Mouse (Mus musculus) lung, postnatal 0 days (tissue): ENCODE results near the gene Gm2663. TPM values are rescaled to one million over a fixed set of nuclear protein-coding genes. Genes with fewer than 3 reads are reported as not detected.
"Not testable (repeated sequence)": the region's sequence is repeated elsewhere in the genome, so short reads cannot be mapped to it uniquely, and the experiment has no call there.

Source experiments
- ATAC-seq: fragments of 200-750 bp; cut with Nextera tagmentation; 2 replicates; pipeline ENCODE4 v1.8.0; 2017; ENCODE audit warnings: moderate library complexity
- DNase-seq: peaks from one replicate; pipeline ENCODE4 v3.0.0-alpha.2; 2016; ENCODE audit warnings: low spot score
- H3K27ac ChIP-seq: fragments of 300-500 bp; sonication (generic); 2 replicates; pipeline ENCODE4 v1.5.1; 2014; ENCODE audit warnings: antibody characterized with exemption, mild to moderate bottlenecking, low read length, mixed read lengths
- H3K27me3 ChIP-seq: fragments of 300-500 bp; sonication (generic); replicated peaks from 2 replicates; pipeline ENCODE4 v1.6.1; 2014; ENCODE audit warnings: low read length, mixed read lengths; ENCODE audit not compliant: insufficient read depth
- H3K36me3 ChIP-seq: fragments of 300-500 bp; sonication (generic); 2 replicates; pipeline ENCODE4 v1.6.1; 2014; ENCODE audit warnings: low read length, mixed read lengths; ENCODE audit not compliant: insufficient read depth
- H3K4me1 ChIP-seq: fragments of 300-500 bp; sonication (generic); 2 replicates; pipeline ENCODE4 v1.6.1; 2014; ENCODE audit warnings: antibody characterized with exemption, low read depth, low read length, mixed read lengths; ENCODE audit not compliant: insufficient read depth
- H3K4me2 ChIP-seq: fragments of 300-500 bp; sonication (generic); replicated peaks from 2 replicates; pipeline ENCODE4 v1.6.1; 2014; ENCODE audit warnings: low read depth, mild to moderate bottlenecking, low read length, moderate library complexity, mixed read lengths
- H3K4me3 ChIP-seq: fragments of 300-500 bp; sonication (generic); 2 replicates; pipeline ENCODE4 v1.5.1; 2014; ENCODE audit warnings: low read depth, low read length
- H3K9ac ChIP-seq: fragments of 300-500 bp; sonication (generic); replicated peaks from 2 replicates; pipeline ENCODE4 v1.6.1; 2014; ENCODE audit warnings: low read depth, mild to moderate bottlenecking
- H3K9me3 ChIP-seq: fragments of 300-500 bp; sonication (generic); 2 replicates; pipeline ENCODE4 v1.6.1; 2016; ENCODE audit warnings: low read length, mixed read lengths
- CTCF ChIP-seq: IDR thresholded peaks from 2 replicates; pipeline ENCODE4 v1.5.1; 2016; ENCODE audit warnings: antibody characterized with exemption, mild to moderate bottlenecking
- EP300 ChIP-seq: IDR thresholded peaks from 2 replicates; pipeline ENCODE4 v1.6.1; 2016; ENCODE audit warnings: antibody characterized with exemption, mild to moderate bottlenecking, control low read depth
- WGBS: fragments of 180-500 bp; shearing (Covaris S2); extraction: QIAGEN DNeasy Blood & Tissue Kit; methylation state at CpG from one replicate; pipeline ENCODE4 v1.1.7; 2014; 5-methylcytosine and 5-hydroxymethylcytosine counted together
- polyA plus RNA-seq: library from polyadenylated mRNA; unstranded; fragments of >200 nt; fragmentation: Nextera tagmentation; extraction: Ambion mirVana; gene quantifications from 2 replicates; pipeline ENCODE4 v1.2.1, GENCODE M21; 2015

Gene Gm2663
- polyA plus RNA-seq, 1 experiment from 2014 or later, result not detected

DNA sequence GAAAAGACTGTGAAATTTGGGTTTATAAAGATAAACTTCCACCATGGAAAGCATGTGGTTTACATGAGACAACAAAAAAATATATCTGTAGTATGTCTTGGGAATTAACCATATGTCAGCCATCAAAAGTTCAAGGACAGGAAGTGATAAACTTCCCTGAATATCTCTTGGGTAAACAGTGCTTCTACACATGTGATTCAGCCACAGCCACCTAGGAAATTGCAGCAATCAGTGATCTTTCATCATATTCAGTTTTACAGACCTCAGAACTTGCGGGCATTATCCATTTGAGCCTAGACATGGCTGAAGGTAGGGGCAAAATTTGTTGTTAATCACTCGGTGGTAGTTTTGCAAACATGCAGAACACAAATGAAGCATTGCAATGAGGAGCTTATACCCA, 19.4 kb upstream of the Gm2663 start:
- H3K27me3 ChIP-seq, result no peaks in the 10 kb centered on the region
- 63% methylated on average over 2 of the region's 2 CpGs for WGBS
- no peak for ATAC-seq
- no peaks in the 10 kb centered on the region for H3K4me1 ChIP-seq
- H3K4me2 ChIP-seq, result no peak overlapping the region
- H3K9me3 ChIP-seq, result no peaks in the 10 kb centered on the region
- TF ChIP-seq EP300 (no peak), CTCF (no peak)
- no peak for DNase-seq
- no peak overlapping the region for H3K9ac ChIP-seq
- no peaks in the 10 kb centered on the region for H3K36me3 ChIP-seq
- H3K27ac ChIP-seq, result no peak overlapping the region
- no peak overlapping the region for H3K4me3 ChIP-seq

DNA sequence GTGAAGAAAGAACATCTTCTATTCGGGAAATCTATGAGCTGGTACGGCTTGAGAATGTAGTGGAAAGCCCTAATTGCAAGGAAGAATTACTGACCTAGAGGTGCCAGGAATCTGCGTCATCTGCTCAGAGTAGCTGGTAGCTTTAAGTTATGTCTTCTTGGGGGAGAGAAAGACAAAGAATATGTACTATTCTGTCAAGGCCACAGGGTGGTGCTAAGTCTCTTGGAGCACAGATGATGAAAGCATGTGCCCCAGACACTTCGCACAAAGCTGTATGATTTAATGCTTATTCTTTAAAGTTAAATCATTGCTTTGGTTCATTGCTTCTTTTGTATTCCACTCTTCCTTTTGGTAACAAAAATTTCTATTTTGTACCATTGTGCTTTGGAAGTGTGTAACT, 15.8 kb upstream of the Gm2663 start:
- Histone ChIP-seq H3K27ac (no peak overlapping the region), H3K9me3 (no peaks in the 10 kb centered on the region), H3K4me1 (no peaks in the 10 kb centered on the region), H3K4me3 (no peak overlapping the region), H3K4me2 (no peak overlapping the region), H3K9ac (no peak overlapping the region), H3K36me3 (no peaks in the 10 kb centered on the region), H3K27me3 (no peaks in the 10 kb centered on the region)
- ATAC-seq (no peak), DNase-seq (no peak)
- 74% methylated on average over 4 of the region's 4 CpGs for WGBS
- TF ChIP-seq CTCF (no peak), EP300 (no peak)

DNA sequence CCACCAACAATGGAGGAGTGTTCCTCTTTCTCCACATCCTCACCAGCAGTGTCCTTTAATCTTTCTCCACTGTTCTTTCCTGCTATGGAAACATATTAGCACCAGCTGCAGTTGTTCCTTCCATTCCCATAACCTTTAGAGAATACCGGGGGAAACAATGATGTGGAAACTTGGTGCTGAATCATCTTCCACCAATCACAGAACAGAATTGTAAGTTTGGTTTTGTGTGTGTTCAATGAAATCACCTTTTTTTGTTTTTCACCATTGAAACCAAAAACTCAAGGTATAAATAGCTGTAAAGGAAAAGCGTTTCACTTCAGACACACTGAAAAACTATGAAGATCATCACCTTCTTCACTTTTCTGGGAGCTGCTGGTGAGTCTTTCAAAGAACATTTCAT, 34.8 kb downstream of the Gm2663 start, which contains the start of gene 1810009J06Rik:
Gene 1810009J06Rik, plus strand, starts transcription at position 301 of the 400 bp plus-strand sequence.
- H3K9me3 ChIP-seq, H3K4me2 ChIP-seq, ATAC-seq, H3K4me1 ChIP-seq, H3K4me3 ChIP-seq, H3K36me3 ChIP-seq, H3K27me3 ChIP-seq, H3K9ac ChIP-seq, DNase-seq, H3K27ac ChIP-seq: not testable (repeated sequence)
- 82% methylated on average over 2 of the region's 2 CpGs for WGBS

DNA sequence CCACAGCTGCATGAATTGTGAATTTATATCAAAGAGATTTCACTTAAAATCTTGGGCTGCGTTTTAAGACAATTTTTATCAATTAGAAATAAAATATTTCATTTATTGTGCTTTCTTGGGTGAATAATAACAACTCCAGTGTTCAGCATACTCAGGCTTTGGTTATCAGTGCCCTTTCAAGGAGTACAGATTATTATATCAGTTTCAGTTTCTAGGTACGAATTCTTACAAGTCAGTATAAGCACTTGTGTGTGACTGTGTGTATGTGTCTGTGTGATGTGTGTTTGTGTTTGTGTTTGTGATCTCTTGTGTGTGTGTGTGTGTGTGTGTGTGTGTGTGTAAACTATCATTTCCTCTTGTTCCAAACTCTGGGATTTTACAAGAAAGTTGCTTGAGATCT, 45.6 kb downstream of the Gm2663 start:
- no peak for TF ChIP-seq EP300
- no peak for TF ChIP-seq CTCF
- Histone ChIP-seq H3K9ac (no peak overlapping the region), H3K36me3 (no peaks in the 10 kb centered on the region), H3K9me3 (no peaks in the 10 kb centered on the region), H3K4me3 (no peak overlapping the region), H3K4me1 (no peaks in the 10 kb centered on the region), H3K27me3 (no peaks in the 10 kb centered on the region), H3K4me2 (no peak overlapping the region), H3K27ac (no peak overlapping the region)
- DNase-seq (no peak), ATAC-seq (no peak)
- 39% methylated on average over 2 of the region's 2 CpGs for WGBS

DNA sequence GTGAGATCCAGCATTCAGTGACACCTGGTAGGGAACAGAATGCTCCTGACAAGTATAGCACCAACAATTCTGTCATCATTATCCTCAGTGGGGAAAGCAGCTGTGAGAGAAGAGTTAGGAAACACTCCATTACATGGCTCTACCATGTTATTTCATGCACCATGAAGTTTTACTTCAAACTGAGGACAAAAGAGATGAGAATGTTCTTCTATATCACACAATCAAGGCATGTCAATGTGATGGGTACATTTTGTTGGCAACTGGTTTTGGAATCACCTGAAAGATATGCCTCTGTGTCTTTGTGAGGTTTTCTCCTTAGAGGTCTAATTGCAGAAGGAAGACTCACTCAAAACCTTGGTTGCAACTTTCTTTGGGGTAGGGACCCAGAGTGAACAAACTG, 47.5 kb downstream of the Gm2663 start, which contains the start of gene Gm4744:
Gene Gm4744, minus strand, starts transcription at position 101 of the 400 bp plus-strand sequence.
- TF ChIP-seq CTCF, result no peak
- no peak for TF ChIP-seq EP300
- DNase-seq, result no peak
- no peak for ATAC-seq

More for the DNA sequence above, 47.5 kb downstream of the Gm2663 start, which contains the start of gene Gm4744:
- no peak within 1 kb of the TSS for H3K4me3 ChIP-seq
- no peak within 1 kb of the TSS for H3K27ac ChIP-seq
- no peaks in the 10 kb centered on the region for H3K27me3 ChIP-seq
- H3K9ac ChIP-seq, result no peak within 1 kb of the TSS
- no peak within 1 kb of the TSS for H3K4me2 ChIP-seq
- no peaks in the 10 kb centered on the region for H3K9me3 ChIP-seq
- no peaks in the 10 kb centered on the region for H3K36me3 ChIP-seq
- H3K4me1 ChIP-seq, result no peaks in the 10 kb centered on the region

Other genes with a start within 250 kb of the Gm2663 start
- gene Moxd2, start 112.0 kb downstream of the Gm2663 start, polyA plus RNA-seq, result not detected in 2 replicates
- gene Prss58, start 99.1 kb downstream of the Gm2663 start, polyA plus RNA-seq, result not detected in 2 replicates
- not detected in 2 replicates for gene 1700074P13Rik, start 58.9 kb downstream of the Gm2663 start, polyA plus RNA-seq
- gene Gm4744, start 47.6 kb downstream of the Gm2663 start, polyA plus RNA-seq, result not detected in 2 replicates
- not detected in 2 replicates for gene 1810009J06Rik, start 34.7 kb downstream of the Gm2663 start, polyA plus RNA-seq
- gene 2210010C04Rik, start 36.0 kb upstream of the Gm2663 start, polyA plus RNA-seq, result not detected in 2 replicates